Mouse (Mus musculus) hindbrain, embryonic 16.5 days (tissue): Measurements from ENCODE around the gene Prg4. TPM values are rescaled to one million over a fixed set of nuclear protein-coding genes. Genes with fewer than 3 reads are reported as not detected.

Experiments used
- ATAC-seq: fragments of 200-750 bp; cut with Nextera tagmentation; 2 replicates; pipeline ENCODE4 v1.8.0; 2017; ENCODE audit warnings: moderate TSS enrichment, moderate library complexity
- H3K27ac ChIP-seq: fragments of 300-500 bp; sonication (generic); 2 replicates; pipeline ENCODE4 v1.5.1; 2014; ENCODE audit warnings: low read depth, mild to moderate bottlenecking, control low read depth, low read length, moderate library complexity
- H3K27me3 ChIP-seq: fragments of 300-500 bp; sonication (generic); replicated peaks from 2 replicates; pipeline ENCODE4 v1.6.1; 2014; ENCODE audit warnings: low read length; ENCODE audit not compliant: control insufficient read depth, insufficient read depth
- H3K36me3 ChIP-seq: fragments of 300-500 bp; sonication (generic); 2 replicates; pipeline ENCODE4 v1.6.1; 2014; ENCODE audit warnings: mild to moderate bottlenecking, low read length, moderate library complexity, mixed read lengths; ENCODE audit not compliant: control insufficient read depth, insufficient read depth
- H3K4me1 ChIP-seq: fragments of 300-500 bp; sonication (generic); 2 replicates; pipeline ENCODE4 v1.6.1; 2014; ENCODE audit warnings: low read depth, low read length; ENCODE audit not compliant: control insufficient read depth, insufficient read depth
- H3K4me2 ChIP-seq: fragments of 300-500 bp; sonication (generic); 2 replicates; pipeline ENCODE4 v1.6.1; 2014; ENCODE audit warnings: mild to moderate bottlenecking, low read length, control low read depth, moderate library complexity
- H3K4me3 ChIP-seq: fragments of 300-500 bp; sonication (generic); 2 replicates; pipeline ENCODE4 v1.5.1; 2014; ENCODE audit warnings: mild to moderate bottlenecking, low read length, control low read depth, moderate library complexity
- H3K9ac ChIP-seq: fragments of 300-500 bp; sonication (generic); 2 replicates; pipeline ENCODE4 v1.6.1; 2014; ENCODE audit warnings: low read depth, mild to moderate bottlenecking, control low read depth, low read length, moderate library complexity
- H3K9me3 ChIP-seq: fragments of 300-500 bp; sonication (generic); 2 replicates; pipeline ENCODE4 v1.6.1; 2014; ENCODE audit warnings: mild to moderate bottlenecking, low read length, moderate library complexity; ENCODE audit not compliant: control insufficient read depth
- WGBS: fragments of 180-500 bp; shearing (Covaris S2); extraction: QIAGEN DNeasy Blood & Tissue Kit; methylation state at CpG from one replicate; pipeline ENCODE4 v1.1.7; 2014; 5-methylcytosine and 5-hydroxymethylcytosine counted together
- polyA plus RNA-seq: library from polyadenylated mRNA; unstranded; fragments of >200 nt; fragmentation: Nextera tagmentation; extraction: Ambion mirVana; gene quantifications from 2 replicates; pipeline ENCODE4 v1.2.1, GENCODE M21; 2015

Gene Prg4
- polyA plus RNA-seq, 1 experiment from 2014 or later, result 0.36 TPM

DNA sequence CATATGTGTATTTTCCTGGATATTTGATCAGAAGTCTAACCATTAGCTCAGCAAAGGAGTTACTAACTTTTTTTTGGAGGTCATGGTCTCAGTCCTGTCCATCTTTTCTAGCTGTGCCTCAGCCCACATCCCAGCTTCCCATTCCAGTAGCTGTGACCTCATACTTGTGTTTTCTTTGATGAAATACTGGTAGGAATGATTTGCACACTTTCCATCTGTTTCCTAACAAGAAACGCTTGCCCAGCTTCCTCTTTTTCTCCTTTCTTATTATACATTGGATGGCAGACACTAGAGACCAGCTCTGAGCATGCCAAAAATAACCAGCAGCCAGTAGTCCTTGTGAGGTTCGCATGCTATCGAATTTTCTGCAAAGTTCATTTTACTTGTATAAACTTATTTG lies 4.0 kb upstream of the Prg4 start:
- 92% methylated on average over 3 of the region's 3 CpGs for WGBS
- no peak overlapping the region for H3K4me3 ChIP-seq
- no peak for ATAC-seq
- H3K9me3 ChIP-seq, result no peaks in the 10 kb centered on the region
- no peak overlapping the region for H3K27ac ChIP-seq
- H3K27me3 ChIP-seq, result no peaks in the 10 kb centered on the region
- no peak overlapping the region for H3K4me2 ChIP-seq
- no peaks in the 10 kb centered on the region for H3K4me1 ChIP-seq
- no peaks in the 10 kb centered on the region for H3K36me3 ChIP-seq
- no peak overlapping the region for H3K9ac ChIP-seq

DNA sequence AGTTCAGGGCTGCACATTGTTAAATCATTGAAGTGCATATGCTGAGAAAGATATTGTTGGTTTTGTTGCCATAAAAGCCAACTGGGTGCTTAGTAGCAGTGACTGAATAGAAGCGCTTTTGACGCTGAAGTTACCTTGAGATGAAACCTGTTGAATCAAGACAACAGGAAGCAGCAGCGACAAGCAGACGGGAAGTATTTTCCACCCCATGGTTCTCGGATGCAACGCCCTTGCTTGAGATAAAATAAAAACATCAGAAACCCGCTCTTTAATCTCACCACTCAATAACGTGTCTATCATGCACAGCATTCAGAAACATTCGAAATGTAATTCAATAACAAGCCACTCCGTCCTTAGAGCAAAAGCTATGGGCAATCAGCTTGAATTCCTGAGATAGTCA lies 601 bp downstream of the Prg4 start:
- Histone ChIP-seq H3K4me3 (no peak overlapping the region), H3K27ac (no peak overlapping the region), H3K27me3 (no peaks in the 10 kb centered on the region), H3K4me2 (no peak overlapping the region), H3K9ac (no peak overlapping the region), H3K9me3 (no peaks in the 10 kb centered on the region), H3K4me1 (no peaks in the 10 kb centered on the region), H3K36me3 (no peaks in the 10 kb centered on the region)
- ATAC-seq, result no peak
- WGBS, result 90% methylated on average over 10 of the region's 10 CpGs

GRCm38 (mm10) chr1:150463691-150464090 lies 2.3 kb downstream of the Prg4 start:
- 87% methylated on average over 4 of the region's 4 CpGs for WGBS
- Histone ChIP-seq H3K9me3 (no peaks in the 10 kb centered on the region), H3K4me2 (no peak overlapping the region), H3K36me3 (no peaks in the 10 kb centered on the region), H3K27ac (no peak overlapping the region), H3K4me3 (no peak overlapping the region), H3K9ac (no peak overlapping the region), H3K4me1 (no peaks in the 10 kb centered on the region), H3K27me3 (no peaks in the 10 kb centered on the region)
- ATAC-seq, result no peak

GRCm38 (mm10) chr1:150463068-150463467 lies 2.9 kb downstream of the Prg4 start:
- H3K27me3 ChIP-seq, result no peaks in the 10 kb centered on the region
- no peak overlapping the region for H3K27ac ChIP-seq
- no peaks in the 10 kb centered on the region for H3K4me1 ChIP-seq
- H3K4me3 ChIP-seq, result no peak overlapping the region
- H3K36me3 ChIP-seq, result no peaks in the 10 kb centered on the region
- H3K9ac ChIP-seq, result no peak overlapping the region
- no peak overlapping the region for H3K4me2 ChIP-seq
- ATAC-seq, result no peak
- 81% methylated on average over 5 of the region's 5 CpGs for WGBS
- H3K9me3 ChIP-seq, result no peaks in the 10 kb centered on the region

- no peak for ATAC-seq
- WGBS, result 83% methylated on average over 7 of the region's 7 CpGs
- Histone ChIP-seq H3K4me2 (no peak overlapping the region), H3K36me3 (no peaks in the 10 kb centered on the region), H3K27ac (no peak overlapping the region), H3K9me3 (no peaks in the 10 kb centered on the region), H3K4me1 (no peaks in the 10 kb centered on the region), H3K9ac (no peak overlapping the region), H3K4me3 (no peak overlapping the region), H3K27me3 (no peaks in the 10 kb centered on the region)
Observed at GRCm38 (mm10) chr1:150460595-150460994, 5.4 kb downstream of the Prg4 start.

DNA sequence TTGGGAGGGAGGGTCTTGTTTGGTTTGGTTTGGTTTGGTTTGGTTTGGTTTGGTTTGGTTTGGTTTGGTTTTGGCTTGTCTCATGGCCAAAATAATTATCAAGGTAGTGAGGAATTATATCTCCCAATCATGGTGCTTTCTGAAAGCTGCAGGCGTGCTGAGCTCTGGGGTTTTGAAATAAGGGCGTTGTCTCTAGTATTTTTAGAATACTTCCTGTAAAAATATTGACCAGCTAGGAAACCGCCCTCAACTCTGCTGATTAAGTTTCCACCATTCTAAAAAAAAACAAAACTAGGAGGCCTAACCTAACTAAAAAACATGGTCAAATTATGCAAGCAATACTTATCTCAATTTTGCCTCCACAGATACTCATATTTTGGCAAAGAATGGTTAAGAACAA lies 6.4 kb downstream of the Prg4 start:
- Histone ChIP-seq H3K27me3 (no peaks in the 10 kb centered on the region), H3K36me3 (no peaks in the 10 kb centered on the region), H3K9me3 (no peaks in the 10 kb centered on the region), H3K27ac (no peak overlapping the region), H3K4me3 (no peak overlapping the region), H3K4me2 (no peak overlapping the region), H3K9ac (no peak overlapping the region), H3K4me1 (no peaks in the 10 kb centered on the region)
- no peak for ATAC-seq
- 86% methylated on average over 3 of the region's 3 CpGs for WGBS

DNA sequence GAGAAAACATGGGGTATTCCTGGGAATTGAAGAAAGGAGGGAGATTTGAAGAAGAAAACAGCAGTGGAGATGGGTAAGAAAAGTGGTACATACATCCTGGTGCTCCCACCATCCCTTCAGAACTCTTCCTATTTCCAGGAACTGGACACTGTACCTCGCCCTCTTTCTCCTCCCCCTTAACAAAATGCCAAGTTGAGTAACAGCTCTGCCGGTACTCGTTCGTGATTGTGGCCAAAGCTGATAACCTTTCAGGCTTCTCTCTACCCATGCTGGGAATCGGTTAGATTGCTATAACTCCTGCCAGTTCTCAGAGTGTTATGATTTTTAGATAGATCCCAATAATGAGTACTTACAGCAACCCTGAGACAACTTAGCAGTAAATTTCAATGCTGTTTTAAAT lies 7.0 kb downstream of the Prg4 start:
- H3K4me2 ChIP-seq, result no peak overlapping the region
- no peak for ATAC-seq
- no peak overlapping the region for H3K27ac ChIP-seq
- WGBS, result 87% methylated on average over 5 of the region's 5 CpGs
- no peak overlapping the region for H3K4me3 ChIP-seq
- no peaks in the 10 kb centered on the region for H3K27me3 ChIP-seq
- no peaks in the 10 kb centered on the region for H3K36me3 ChIP-seq
- no peaks in the 10 kb centered on the region for H3K4me1 ChIP-seq
- no peak overlapping the region for H3K9ac ChIP-seq
- no peaks in the 10 kb centered on the region for H3K9me3 ChIP-seq

- Histone ChIP-seq H3K27me3 (no peaks in the 10 kb centered on the region), H3K9ac (no peak overlapping the region), H3K27ac (no peak overlapping the region), H3K4me2 (no peak overlapping the region), H3K36me3 (peaks cover 42% of the 10 kb centered on the region), H3K4me1 (no peaks in the 10 kb centered on the region), H3K4me3 (no peak overlapping the region), H3K9me3 (no peaks in the 10 kb centered on the region)
- no peak for ATAC-seq
- 79% methylated on average over 4 of the region's 4 CpGs for WGBS
Observed at GRCm38 (mm10) chr1:150441731-150442130, 24.2 kb downstream of the Prg4 start.

GRCm38 (mm10) chr1:150438641-150439040 lies 27.3 kb downstream of the Prg4 start:
- Histone ChIP-seq H3K36me3 (peaks cover 41% of the 10 kb centered on the region), H3K9me3 (no peaks in the 10 kb centered on the region), H3K4me2 (no peak overlapping the region), H3K27ac (no peak overlapping the region), H3K4me3 (no peak overlapping the region), H3K9ac (no peak overlapping the region), H3K4me1 (no peaks in the 10 kb centered on the region), H3K27me3 (no peaks in the 10 kb centered on the region)
- 97% methylated on average over 3 of the region's 3 CpGs for WGBS
- no peak for ATAC-seq

DNA sequence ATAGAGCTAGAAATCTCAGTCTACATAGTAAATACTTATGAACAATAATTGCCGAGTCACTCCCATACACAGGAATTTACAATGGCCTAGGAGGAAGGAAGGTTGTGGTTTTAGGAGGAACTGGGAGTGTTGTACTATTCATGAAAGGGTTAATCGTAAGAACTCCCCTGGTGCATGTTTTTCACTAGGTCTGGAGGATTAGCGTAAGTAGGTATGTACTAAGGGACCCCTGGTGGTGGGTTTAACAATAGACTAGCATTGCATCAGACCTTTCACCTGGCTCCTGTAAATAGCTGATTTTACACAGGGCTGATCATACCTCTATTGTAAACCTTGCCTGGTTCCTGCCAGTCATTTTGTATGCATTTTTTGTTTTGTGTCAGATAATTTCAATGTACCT lies 39.7 kb downstream of the Prg4 start:
- Histone ChIP-seq H3K4me3 (no peak overlapping the region), H3K9ac (no peak overlapping the region), H3K27ac (no peak overlapping the region), H3K4me1 (no peaks in the 10 kb centered on the region), H3K4me2 (no peak overlapping the region), H3K9me3 (no peaks in the 10 kb centered on the region), H3K27me3 (no peaks in the 10 kb centered on the region), H3K36me3 (peaks cover 53% of the 10 kb centered on the region)
- no peak for ATAC-seq
- 73% methylated on average over 3 of the region's 3 CpGs for WGBS
